Mouse (Mus musculus) adrenal gland, adult 2 months (tissue): Measurements from ENCODE around the gene Spef1. TPM values are rescaled to one million over a fixed set of nuclear protein-coding genes. Genes with fewer than 3 reads are reported as not detected.

Experiments used
- DNase-seq: peaks from one replicate; pipeline ENCODE4 v3.0.0; 2021
- polyA plus RNA-seq: library from polyadenylated mRNA; depleted of rRNA; stranded (reverse); fragments of >200 nt; gene quantifications from 2 replicates; pipeline ENCODE4 v1.2.3, GENCODE M21; 2012
- total RNA-seq, 2 experiments: library from RNA; stranded (reverse); gene quantifications; 2 replicates each; pipeline ENCODE4 v1.2.3; 2021

The Spef1 gene
- total and polyA plus RNA-seq, 3 experiments: 4.3 to 5.4 (median 5.3) TPM

GRCm38 (mm10) chr2:131174700-131175099 lies 12.4 kb downstream of the Spef1 start:
- DNase-seq: peak; percentile 73

DNA sequence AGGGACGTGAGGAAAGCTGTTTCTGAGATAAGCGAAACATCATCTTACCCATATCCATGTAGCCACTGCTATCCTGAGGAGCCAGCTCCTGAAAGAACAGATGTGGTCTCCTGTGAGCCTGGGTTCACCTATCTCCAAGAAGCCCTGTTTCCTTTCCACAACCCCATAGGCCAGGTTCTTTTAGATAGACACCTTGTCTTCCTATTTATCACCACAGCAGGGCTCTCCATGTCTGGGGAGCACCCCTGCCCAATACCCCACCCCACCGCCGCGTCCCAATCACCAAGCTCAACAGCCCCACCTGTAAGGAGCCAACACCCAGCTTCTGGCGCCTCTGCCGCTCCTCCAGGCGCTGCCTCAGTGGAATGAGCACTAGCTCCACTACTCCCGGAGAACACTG lies 14.8 kb downstream of the Spef1 start:
- DNase-seq: no peak

- DNase-seq: peak; percentile 88
Measured at GRCm38 (mm10) chr2:131171401-131172104, 15.5 kb downstream of the Spef1 start.

DNA sequence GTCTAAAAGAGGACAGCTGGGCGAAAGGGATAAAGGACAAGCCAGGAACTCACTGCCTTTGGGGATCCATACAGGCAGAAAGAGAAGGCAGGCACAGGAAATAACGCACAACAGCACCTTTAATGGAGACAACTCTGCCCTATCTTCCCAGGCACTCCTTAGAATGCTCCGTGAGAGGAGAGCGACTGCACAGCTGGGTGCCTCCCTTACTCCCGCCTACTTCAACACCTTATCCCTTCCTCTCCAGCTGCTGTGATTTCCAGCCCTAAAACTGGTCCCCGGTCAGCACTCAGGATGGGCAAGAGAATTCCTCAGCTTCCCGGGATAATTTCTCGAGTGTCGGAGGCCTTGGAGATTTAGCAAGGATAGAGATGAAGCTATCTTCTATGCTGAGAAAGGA lies 16.1 kb downstream of the Spef1 start:
- no peak for DNase-seq

- no peak for DNase-seq
Measured at GRCm38 (mm10) chr2:131168914-131169313, 18.2 kb downstream of the Spef1 start.

GRCm38 (mm10) chr2:131167984-131168383 lies 19.1 kb downstream of the Spef1 start:
- DNase-seq: no peak

- DNase-seq: no peak
Measured at GRCm38 (mm10) chr2:131166172-131166571, 20.9 kb downstream of the Spef1 start.

DNA sequence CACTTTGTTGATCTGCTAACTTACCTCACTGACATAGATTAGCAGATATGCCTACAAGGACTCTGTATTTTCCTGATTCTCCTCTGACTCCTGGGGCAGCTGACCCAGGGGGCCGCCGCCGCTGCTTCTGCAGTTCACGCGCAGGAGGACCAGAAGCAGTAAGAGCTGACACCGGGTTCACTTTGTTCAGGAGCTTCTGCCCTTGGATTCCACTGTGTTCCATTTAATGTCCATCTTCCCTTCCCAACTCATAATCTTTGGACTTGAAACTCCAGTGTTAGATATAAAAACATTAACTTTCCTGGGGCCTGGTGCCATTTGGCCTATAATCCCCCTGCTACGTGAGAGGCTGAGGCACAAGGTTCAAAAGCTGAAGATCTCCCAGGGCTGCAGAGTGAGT lies 23.2 kb downstream of the Spef1 start:
- DNase-seq: no peak

DNA sequence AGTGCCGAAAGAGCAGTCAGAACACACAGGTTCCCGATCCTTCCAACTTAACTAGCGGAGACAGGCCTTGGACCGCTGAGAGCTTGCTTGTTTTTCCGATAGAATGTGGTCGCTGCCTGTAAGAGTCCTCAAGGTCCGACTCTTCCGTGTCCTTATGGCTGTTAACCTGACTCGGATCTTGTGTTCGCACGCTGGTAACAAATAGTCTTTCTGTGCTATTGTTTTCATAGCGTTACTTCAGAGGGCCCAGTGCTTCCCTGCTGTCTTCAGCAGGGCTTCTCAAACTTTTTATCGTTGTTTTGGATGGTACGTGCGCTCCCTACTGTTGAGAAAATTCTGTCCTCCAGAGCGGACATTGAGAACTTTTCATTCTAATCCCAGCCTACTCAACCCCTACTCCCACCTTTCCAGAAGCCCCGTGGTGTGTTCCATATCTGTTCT lies 26.4 kb downstream of the Spef1 start:
- peak; percentile 54 for DNase-seq

- peak; percentile 97 for DNase-seq
Measured at GRCm38 (mm10) chr2:131159938-131160581, 27.0 kb downstream of the Spef1 start, which contains the start of gene 1700037H04Rik. TSS of gene 1700037H04Rik (minus strand) at chr2:131160081.

DNA sequence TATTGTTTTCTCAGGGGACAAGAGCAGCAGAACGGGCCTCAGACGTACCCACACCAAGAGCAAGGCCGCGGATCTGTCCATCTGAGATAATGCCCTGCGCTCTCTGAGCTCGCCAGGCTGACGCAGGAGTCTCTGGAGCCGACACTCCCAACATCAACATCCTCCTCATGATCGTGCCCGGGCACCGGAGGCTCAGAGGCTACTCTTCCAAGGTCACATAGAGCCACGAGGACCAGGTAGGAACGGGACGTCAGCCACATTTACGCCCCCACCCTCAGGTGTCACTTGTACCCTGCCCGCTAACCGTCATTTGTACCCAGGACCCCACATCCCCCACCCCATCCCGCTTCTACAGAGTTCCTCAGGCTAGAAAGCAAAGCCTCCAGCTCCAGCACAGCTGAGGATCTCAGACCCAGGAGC lies 27.6 kb downstream of the Spef1 start:
- no peak for DNase-seq

DNA sequence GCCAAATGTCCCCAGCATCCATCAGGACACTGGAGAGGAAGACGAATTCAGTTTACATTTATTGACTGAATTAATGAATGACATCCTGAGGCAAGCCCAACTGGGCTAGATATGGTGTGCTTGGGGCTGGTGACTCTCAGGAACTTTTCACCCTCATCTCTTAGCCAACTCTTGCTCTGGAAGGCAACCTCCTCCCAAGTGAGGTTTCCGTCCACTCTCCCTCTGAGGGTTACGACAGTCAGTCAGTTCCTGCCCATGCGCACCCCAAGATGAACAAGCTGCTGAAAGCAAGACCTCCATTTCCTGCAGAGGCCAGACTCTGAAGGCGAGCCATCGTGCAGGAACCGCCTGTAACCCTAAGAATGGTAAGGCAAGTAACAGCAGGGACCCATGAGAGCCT lies 30.1 kb downstream of the Spef1 start:
- no peak for DNase-seq

- DNase-seq: peak; percentile 45
Measured at GRCm38 (mm10) chr2:131154036-131154435, 33.0 kb downstream of the Spef1 start.

DNA sequence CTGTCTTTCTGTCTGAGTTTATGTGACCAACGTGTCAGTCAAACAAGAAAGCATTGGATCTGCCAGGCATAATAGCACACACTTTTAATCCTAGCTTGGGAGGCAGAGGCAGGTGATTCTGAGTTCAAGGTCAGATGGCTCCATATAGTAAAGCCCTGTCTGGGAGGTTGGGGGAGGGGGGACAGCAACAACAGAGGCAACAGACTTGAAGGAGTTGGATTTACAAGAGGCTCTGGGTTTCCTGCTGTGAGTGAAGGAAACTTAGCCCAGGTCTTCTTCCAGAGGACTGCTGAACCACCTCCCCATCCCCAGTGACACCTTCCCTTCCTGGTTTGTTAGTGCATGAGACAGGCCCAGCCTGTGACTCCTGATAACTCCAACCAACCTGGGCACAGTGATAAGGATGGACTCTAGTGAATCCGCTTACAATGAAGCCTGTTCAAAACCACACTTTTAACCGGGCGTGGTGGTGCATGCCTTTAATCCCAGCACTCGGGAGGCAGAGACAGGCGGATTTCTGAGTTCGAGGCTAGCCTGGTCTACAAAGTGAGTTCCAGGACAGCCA lies 34.8 kb downstream of the Spef1 start:
- DNase-seq: no peak

DNA sequence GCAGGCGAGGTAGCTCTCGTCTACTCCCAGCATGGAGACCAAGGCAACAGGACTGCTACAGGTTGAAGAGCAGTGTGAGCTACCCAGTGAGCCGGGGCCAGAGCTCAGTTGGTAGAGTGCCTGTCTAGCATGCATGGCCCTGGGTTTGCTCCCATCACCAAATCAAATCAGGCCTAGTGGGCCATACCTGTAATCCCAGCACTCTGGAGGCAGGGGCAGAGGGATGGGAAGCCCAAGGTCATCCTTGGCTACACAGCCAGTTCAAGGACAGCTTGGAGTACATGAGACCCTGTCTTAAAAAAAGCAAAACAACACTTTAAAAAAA lies 37.9 kb downstream of the Spef1 start:
- no peak for DNase-seq

GRCm38 (mm10) chr2:131148353-131149253 lies 38.5 kb downstream of the Spef1 start:
- peak; percentile 35 for DNase-seq

DNA sequence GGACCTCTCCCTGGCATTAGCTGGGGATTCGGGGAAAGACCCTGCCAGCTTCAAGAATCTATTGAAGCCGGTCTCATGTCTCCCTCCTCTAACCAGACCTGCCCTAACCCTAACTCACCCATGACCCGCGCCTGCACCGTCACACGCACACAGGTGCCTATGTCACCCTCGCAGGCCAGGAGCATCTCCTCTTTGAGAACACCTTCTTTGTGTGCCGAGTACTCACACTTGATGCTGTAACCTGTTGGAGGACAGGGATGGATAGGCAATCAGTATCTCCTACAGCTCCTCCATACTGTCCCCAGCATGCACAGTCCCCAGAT lies 40.1 kb downstream of the Spef1 start:
- no peak for DNase-seq

DNA sequence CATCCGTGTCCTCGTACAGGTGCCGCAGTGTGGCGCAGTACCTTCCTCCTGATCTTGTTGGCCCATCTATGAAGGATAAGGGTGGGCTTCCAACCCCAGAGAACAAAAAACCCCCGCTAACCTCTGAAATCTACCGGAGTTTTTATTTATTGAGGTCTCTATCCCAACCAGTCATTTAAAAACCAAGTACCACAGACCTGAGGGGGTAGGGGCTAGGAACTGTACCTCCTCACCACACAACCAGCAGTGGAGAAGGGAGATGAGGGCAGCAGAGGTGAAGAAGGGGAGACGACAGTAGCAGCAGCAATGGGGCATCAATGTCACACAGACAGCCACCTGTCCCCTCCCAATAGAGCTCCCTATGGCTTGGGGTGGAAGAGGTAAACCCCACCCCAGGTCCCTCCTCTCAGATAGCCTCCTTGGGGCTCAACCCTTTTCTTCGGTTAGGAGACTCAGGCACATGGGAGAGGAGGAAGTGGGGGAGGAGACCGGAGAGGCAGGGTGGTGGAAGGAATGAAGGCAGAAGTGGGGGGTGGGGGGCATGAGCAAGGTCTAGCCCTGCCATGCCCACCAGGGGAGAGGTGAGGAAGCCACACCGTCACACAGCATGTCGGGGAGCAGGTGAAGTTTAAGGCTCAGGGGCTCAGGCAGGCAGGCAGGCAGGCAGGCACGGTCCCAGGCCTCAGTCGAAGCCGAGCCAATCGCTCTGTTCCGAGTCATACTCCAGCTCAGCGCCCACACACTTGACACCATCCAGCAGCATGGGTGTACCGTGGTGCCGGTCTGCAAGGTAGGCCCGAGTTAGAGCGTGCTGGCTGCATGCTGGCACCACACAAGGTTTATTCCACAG lies 40.7 kb downstream of the Spef1 start:
- DNase-seq: no peak

DNA sequence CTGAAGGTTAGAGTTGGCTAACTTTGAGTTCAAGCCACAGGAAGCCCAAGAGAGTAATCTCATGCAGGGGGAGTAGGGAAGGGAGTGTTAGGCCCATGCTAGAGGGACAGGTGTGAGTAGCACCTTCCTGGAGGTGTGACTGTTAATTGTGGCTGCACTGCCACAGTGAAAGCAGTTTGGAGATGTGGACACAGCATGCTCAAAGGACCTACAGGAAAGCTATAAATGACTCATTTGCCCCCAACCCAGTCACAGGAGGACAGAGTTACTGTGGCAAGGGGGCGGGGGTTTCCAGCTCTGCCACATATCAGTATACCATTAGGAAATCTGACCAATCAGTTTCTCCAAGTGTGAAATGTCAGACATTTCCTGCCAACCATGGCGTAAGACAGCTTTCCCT lies 41.5 kb downstream of the Spef1 start:
- DNase-seq: no peak

DNA sequence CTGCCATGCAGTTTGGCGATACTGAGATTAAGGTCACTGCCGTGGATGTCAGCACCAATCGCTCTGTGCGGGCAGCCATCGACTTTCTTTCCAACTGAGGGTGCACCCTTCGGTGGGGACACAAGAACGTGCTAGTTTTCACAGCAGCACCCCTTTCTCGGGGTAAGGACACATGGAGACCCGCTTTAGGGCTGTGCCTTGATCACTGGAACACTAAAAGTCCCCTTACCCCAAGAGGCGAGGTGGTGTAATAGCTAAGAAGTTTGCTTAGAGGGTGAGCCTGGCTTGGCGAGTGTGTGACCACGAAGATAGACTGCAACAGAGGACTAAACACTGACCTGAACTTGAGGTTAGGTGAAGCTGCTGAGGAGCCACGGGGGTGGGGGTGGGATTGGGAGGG lies 42.0 kb downstream of the Spef1 start:
- no peak for DNase-seq

- DNase-seq: no peak
Measured at GRCm38 (mm10) chr2:131143007-131143780, 43.9 kb downstream of the Spef1 start.
